Mouse (Mus musculus): ENCODE measurements around the gene 9030025P20Rik. TPM values are rescaled to one million over a fixed set of nuclear protein-coding genes. Genes with fewer than 3 reads are reported as not detected.
"Not testable (repeated sequence)": the region's sequence is repeated elsewhere in the genome, so short reads cannot be mapped to it uniquely, and the experiment has no call there.

9030025P20Rik gene
- total RNA-seq, 2 experiments from 2014 or later, result 3.7 to 4.7 TPM

- ATAC-seq (replicated peaks; ENCODE audit: poor library complexity), result peak; percentile 75
Measured at GRCm38 (mm10) chr17:14977718-14978361, 428 bp upstream of the 9030025P20Rik start.

DNA sequence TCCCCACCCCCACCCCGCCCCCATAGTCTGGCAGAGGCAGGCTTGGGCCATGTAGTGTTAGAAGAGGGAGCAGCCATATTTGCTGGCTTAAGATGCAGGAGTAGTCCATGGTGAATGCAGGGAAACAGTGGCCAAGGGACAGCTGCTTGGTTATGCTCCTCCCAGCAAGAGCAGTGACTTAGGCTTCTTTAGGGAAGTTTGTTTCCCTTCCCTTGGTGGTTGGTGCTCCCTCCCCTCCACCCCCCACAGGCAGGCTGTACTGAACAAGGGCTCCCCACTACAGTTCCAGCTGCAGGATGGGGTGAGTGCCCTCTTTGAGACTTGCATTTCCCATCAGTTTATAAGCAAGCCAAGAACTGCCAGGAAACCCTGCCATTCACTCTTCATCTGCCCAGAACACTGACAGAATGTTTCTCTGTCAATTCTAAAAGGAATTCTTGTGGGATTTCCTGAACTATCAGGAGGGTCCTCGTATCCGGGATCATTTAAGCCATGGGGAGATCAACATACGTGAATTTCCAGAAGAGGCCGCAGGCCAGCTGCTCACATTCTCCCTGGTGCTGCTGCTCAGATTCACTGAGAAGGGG lies 11.9 kb downstream of the 9030025P20Rik start:
- peak; percentile 40 for ATAC-seq (replicated peaks; ENCODE audit: poor library complexity)

GRCm38 (mm10) chr17:14992522-14993138 lies 14.4 kb downstream of the 9030025P20Rik start:
- peak; percentile 5; the same call in 1 of the 2 replicates for ATAC-seq (replicated peaks; ENCODE audit: poor library complexity)

DNA sequence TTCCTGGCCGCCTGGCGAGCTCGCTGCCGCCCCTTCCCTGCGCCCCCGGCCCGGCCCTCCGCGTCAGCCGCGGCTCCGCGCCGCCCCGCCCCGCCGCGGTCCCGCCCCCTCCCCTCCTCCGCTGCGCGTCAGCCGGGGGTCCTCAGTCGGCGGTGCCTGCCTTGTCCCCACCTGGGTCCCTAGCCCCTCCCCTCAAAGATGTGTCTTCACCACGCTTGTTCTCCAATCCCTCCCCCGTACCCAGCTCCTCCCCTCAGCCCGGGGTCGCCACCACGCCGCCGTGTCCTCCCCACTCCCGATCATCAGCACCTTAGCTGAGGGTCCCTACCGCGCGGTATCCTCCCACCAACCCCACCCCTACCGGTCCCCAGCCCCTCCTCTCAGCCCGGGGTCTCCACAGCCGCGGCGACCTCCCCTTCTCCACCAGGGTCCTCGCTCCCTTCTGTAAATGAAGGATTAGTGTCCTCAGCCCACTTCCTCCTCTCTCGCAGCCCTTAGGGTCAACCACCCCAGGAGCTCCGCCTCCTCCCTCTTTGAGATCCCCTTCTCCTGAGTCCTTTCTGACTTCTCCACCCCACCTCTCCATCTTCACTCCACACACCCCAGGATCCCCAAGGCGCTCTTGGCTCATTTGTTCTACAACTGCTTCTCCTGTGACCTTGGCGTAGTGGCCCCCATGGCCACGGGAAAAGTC lies 15.0 kb downstream of the 9030025P20Rik start:
- peak; percentile 60 for ATAC-seq (replicated peaks; ENCODE audit: poor library complexity)

GRCm38 (mm10) chr17:14994140-14994539 lies 15.9 kb downstream of the 9030025P20Rik start:
- peak; percentile 21; the same call in 1 of the 2 replicates for ATAC-seq (replicated peaks; ENCODE audit: poor library complexity)

- ATAC-seq (replicated peaks; ENCODE audit: poor library complexity), result peak; percentile 79
Measured at GRCm38 (mm10) chr17:15000047-15000446, 21.8 kb downstream of the 9030025P20Rik start.

- peak; percentile 73 for ATAC-seq (replicated peaks; ENCODE audit: poor library complexity)
Measured at GRCm38 (mm10) chr17:15009088-15009487, 30.8 kb downstream of the 9030025P20Rik start.

DNA sequence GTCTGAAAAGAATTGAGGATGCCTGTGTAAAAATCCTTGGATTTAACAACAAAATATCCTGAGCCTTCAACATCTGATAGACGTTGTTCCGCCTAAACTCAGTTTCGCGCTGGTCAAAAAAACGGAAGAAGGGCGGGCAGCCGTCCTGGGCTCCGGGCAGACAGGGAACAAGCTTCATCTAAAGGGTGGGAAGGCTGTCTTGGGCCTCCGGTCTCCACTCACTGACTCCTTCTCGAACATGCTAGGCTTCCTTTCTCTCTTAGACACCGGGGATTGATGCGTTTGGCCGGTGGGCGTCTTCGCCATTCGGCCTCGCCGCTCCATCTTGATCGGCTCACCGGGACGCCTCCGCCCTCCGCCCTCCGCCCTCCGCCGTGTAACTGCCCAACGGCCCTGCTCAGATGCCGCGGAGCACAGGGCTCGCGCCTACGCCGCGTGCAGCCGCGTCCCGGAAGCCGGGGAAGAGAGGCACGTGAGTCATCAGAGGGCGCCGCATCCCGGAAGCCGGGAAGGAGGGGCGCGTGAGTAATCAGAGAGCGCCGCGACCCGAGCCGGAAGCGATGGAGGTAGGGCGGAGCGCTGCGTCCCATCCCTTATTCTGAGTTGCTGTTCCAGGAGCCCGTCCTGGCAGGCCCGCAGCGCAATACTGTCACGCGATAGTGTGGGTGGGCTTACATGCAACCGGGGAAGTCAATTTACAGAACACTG lies 31.6 kb downstream of the 9030025P20Rik start, which contains the start of gene Gm3435:
TSS of gene Gm3435 (plus strand) at position 471 of the 708 bp plus-strand sequence.
- ATAC-seq (replicated peaks; ENCODE audit: poor library complexity), result peak; percentile 93

DNA sequence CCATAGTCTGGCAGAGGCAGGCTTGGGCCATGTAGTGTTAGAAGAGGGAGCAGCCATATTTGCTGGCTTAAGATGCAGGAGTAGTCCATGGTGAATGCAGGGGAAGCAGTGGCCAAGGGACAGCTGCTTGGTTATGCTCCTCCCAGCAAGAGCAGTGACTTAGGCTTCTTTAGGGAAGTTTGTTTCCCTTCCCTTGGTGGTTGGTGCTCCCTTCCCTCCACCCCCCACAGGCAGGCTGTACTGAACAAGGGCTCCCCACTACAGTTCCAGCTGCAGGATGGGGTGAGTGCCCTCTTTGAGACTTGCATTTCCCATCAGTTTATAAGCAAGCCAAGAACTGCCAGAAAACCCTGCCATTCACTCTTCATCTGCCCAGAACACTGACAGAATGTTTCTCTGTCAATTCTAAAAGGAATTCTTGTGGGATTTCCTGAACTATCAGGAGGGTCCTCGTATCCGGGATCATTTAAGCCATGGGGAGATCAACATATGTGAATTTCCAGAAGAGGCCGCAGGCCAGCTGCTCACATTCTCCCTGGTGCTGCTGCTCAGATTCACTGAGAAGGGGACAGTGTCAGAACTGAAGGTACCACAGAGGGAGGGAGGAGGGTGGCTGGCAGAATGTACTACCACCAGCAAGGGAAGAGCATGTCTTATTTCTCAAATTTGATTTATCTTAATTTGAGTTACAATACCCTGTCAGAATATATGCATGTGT lies 43.4 kb downstream of the 9030025P20Rik start:
- ATAC-seq (replicated peaks; ENCODE audit: poor library complexity), result peak; percentile 52

DNA sequence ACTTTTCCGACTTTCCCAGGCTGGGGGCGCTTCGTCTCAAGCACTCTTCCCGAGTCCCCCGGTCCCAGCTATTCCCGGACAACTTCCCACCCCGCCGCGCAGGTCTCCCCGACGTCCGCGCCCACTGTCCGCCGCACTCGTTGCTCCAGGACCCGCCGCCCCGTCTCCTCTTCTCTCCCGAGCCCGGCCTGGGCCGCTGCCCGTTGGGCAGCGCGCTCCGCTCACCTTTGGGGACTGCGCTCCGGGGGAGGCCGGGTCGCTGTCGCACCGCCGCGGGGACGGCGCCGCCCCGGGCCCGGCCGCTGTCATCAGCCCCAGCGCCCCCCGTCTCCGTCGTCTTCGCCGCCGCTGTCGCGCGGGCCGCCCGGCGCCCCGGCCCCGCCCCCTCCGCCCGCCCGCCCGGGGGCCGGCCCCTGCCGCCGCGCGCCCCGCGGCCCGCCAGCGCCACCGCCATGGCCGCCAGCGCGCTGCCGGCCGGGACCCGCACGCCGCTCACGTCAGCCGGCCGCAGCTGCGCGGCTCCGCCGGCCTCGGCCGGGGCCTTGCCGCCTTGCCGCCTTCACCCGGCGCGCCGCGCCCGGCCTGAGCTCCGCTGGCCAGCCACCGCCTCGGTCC lies 45.7 kb downstream of the 9030025P20Rik start:
- ATAC-seq (replicated peaks; ENCODE audit: poor library complexity), result not testable (repeated sequence)

DNA sequence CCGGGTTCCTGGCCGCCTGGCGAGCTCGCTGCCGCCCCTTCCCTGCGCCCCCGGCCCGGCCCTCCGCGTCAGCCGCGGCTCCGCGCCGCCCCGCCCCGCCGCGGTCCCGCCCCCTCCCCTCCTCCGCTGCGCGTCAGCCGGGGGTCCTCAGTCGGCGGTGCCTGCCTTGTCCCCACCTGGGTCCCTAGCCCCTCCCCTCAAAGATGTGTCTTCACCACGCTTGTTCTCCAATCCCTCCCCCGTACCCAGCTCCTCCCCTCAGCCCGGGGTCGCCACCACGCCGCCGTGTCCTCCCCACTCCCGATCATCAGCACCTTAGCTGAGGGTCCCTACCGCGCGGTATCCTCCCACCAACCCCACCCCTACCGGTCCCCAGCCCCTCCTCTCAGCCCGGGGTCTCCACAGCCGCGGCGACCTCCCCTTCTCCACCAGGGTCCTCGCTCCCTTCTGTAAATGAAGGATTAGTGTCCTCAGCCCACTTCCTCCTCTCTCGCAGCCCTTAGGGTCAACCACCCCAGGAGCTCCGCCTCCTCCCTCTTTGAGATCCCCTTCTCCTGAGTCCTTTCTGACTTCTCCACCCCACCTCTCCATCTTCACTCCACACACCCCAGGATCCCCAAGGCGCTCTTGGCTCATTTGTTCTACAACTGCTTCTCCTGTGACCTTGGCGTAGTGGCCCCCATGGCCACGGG lies 46.4 kb downstream of the 9030025P20Rik start:
- peak; percentile 55 for ATAC-seq (replicated peaks; ENCODE audit: poor library complexity)

DNA sequence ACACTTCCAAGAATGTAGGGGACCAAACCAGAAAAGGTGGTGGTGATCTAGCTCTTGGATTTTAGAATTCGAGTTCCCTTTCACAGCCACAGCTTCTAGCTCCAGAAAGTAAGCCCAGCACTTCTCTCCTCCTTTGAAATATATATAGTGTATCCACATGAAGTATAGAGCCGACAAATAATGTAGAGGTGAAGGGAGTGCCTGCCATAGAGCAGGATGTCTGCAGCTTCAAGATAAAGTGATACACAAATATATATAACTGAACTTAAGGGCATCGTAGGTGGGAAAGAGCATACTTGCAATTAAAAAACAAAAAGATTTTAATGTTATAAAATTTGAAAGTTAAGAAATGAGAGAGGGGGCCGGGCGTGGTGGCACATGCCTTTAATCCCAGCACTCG lies 47.2 kb downstream of the 9030025P20Rik start:
- peak; percentile 16; the same call in 1 of the 2 replicates for ATAC-seq (replicated peaks; ENCODE audit: poor library complexity)

GRCm38 (mm10) chr17:15031414-15031813 lies 53.1 kb downstream of the 9030025P20Rik start:
- ATAC-seq (replicated peaks; ENCODE audit: poor library complexity), result peak; percentile 74

GRCm38 (mm10) chr17:15040455-15040854 lies 62.2 kb downstream of the 9030025P20Rik start:
- ATAC-seq (replicated peaks; ENCODE audit: poor library complexity), result peak; percentile 73

Other genes starting within 250 kb of the 9030025P20Rik start
- gene Wdr27, start 35.3 kb upstream of the 9030025P20Rik start, total RNA-seq (2015), result 0.51 and 1.3 TPM in 2 replicates
- gene Wdr27, start 35.3 kb upstream of the 9030025P20Rik start, total RNA-seq (2017), result 0.37 TPM in 1 of 2 replicates, not detected in the other
- gene 1600012H06Rik, start 35.3 kb upstream of the 9030025P20Rik start, total RNA-seq (2015), result 11.0 and 13.0 TPM in 2 replicates
- 9.5 and 12.2 TPM in 2 replicates for gene 1600012H06Rik, start 35.3 kb upstream of the 9030025P20Rik start, total RNA-seq (2017)
- gene Phf10, start 17.2 kb upstream of the 9030025P20Rik start, total RNA-seq (2015), result 204 and 222 TPM in 2 replicates
- gene Phf10, start 17.2 kb upstream of the 9030025P20Rik start, total RNA-seq (2017), result 73.0 and 85.0 TPM in 2 replicates
- gene Gm3417, start 322 bp downstream of the 9030025P20Rik start, total RNA-seq (2015), result 0.24 and 0.52 TPM in 2 replicates
- gene Gm3417, start 322 bp downstream of the 9030025P20Rik start, total RNA-seq (2017), result 1.1 TPM in 1 of 2 replicates, not detected in the other
- gene Gm3435, start 31.7 kb downstream of the 9030025P20Rik start, total RNA-seq (2015), result 3.9 and 4.3 TPM in 2 replicates
- 2.0 and 2.9 TPM in 2 replicates for gene Gm3435, start 31.7 kb downstream of the 9030025P20Rik start, total RNA-seq (2017)
- 57.6 and 71.7 TPM in 2 replicates for gene Ermard, start 62.7 kb downstream of the 9030025P20Rik start, total RNA-seq (2015)
- 24.2 and 39.0 TPM in 2 replicates for gene Ermard, start 62.7 kb downstream of the 9030025P20Rik start, total RNA-seq (2017)
- 1.0 and 1.9 TPM in 2 replicates for gene Tcte3, start 63.0 kb downstream of the 9030025P20Rik start, total RNA-seq (2015)
- gene Tcte3, start 63.0 kb downstream of the 9030025P20Rik start, total RNA-seq (2017), result 0.33 TPM in 1 of 2 replicates, not detected in the other
- 10.1 and 11.6 TPM in 2 replicates for gene Gm3448, start 63.1 kb downstream of the 9030025P20Rik start, total RNA-seq (2015)
- 15.4 and 16.3 TPM in 2 replicates for gene Gm3448, start 63.1 kb downstream of the 9030025P20Rik start, total RNA-seq (2017)

All from megakaryocyte progenitor cell, adult 5-6 weeks (primary cell).